Mouse (Mus musculus) adrenal gland, postnatal 4 days (tissue): ENCODE data around the gene Lrrc66. TPM values are rescaled to one million over a fixed set of nuclear protein-coding genes. Genes with fewer than 3 reads are reported as not detected.
A peak's percentile ranks its signal among the peaks of the same experiment; 100 is the strongest.

Source experiments
- DNase-seq, 2 experiments: peaks; one replicate each; pipeline ENCODE4 v3.0.0; 2021 to 2022; ENCODE audit warnings: low spot score in 2 of 2, mixed read lengths in 2 of 2
- long read RNA-seq, 2 experiments: library from polyadenylated mRNA; stranded (forward); transcript quantifications; one replicate each; pipeline ENCODE4 v2.0.0; 2021
- total RNA-seq, 2 experiments: library from RNA; stranded (reverse); gene quantifications; 2 replicates each; pipeline ENCODE4 v1.2.3; 2021

Gene Lrrc66
- under 1 TPM in 1 of 2 experiments, not detected in 1; 0.53 TPM for total RNA-seq
- long read RNA-seq, experiment 1: 0 reads
- long read RNA-seq, experiment 2: 0 reads

DNA sequence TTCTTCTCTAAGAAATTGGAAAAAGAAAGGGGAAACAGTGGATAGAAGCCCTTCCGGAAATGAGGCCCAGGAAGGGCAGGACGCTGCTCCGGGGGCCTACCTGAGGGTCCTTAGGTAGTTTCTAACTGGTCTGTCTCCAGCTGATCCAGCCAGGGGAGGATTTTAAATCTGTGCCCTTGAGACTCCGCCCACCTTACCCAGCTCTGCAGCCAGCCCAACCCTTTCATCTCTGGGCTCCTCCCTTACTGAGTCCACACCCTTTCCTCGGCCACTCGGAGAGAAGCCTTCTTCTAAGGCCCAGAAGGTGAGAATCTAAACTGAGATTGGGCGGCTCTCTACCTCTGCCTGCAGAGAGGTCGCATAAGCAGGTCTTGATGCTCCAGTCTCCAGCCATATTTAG lies at the start of gene Lrrc66:
Gene Lrrc66, minus strand, starts transcription at position 236 of the 400 bp plus-strand sequence.
- no peak for DNase-seq

DNA sequence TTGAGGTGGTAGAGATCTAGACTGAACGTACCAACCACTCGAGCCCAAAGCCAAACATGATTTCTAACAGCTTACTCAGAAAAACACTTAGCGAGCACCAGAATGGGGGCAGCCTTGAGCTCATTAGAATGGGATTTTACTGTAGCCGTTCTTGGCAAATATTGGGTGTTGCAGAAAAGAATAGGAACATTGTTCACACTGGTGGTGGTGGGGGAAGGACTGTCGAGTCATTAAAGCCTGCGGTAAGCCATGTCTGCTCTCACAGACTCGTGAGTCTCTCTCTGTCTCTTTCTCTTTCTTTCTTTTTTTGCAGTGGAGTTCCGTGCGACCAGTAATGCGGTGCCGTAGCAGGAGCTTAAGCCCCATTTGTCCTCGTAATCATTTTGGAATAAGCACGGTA lies 44.3 kb upstream of the Lrrc66 start:
- DNase-seq: no peak

DNA sequence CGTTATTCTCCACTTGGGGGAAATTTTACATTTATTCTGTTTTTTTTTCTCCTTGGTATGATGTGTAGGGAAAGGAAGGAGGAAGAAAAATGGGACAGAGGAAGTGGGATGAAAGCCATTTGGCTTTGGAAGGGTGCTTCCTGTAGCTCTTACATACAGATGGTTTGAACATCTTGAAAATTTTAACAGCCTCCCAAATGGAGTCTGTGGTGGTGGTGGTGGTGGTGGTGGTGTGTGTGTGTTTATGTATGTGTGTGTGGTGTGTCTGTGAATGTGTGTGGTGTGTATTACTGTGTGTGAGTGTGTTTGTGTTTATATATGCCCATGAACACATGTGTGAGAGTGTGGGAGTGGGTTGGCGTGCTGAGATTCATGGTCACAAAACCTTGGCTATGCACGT lies 43.3 kb upstream of the Lrrc66 start:
- no peak for DNase-seq

DNA sequence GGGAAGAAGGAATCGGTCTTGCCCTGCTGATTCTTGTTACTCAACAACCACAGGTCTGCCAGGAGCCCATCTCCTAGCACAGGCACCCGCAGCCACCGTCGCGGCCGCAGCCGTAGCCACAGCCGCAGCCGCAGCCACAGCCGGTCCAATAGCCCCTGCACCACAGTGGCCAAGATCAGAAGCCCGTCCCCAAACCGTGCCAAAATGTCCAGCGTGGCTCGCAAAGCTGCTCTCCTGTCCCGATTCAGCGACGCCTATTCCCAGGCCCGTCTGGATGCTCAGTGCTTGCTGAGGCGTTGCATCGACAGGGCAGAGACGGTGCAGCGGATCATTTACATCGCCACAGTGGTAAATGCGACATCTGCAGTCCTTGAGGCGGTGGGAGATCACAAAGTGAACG lies 37.1 kb upstream of the Lrrc66 start:
- no peak for DNase-seq

GRCm38 (mm10) chr5:73667877-73668276 lies 35.6 kb upstream of the Lrrc66 start:
- DNase-seq: no peak

GRCm38 (mm10) chr5:73666695-73667094 lies 34.4 kb upstream of the Lrrc66 start:
- DNase-seq: no peak

DNA sequence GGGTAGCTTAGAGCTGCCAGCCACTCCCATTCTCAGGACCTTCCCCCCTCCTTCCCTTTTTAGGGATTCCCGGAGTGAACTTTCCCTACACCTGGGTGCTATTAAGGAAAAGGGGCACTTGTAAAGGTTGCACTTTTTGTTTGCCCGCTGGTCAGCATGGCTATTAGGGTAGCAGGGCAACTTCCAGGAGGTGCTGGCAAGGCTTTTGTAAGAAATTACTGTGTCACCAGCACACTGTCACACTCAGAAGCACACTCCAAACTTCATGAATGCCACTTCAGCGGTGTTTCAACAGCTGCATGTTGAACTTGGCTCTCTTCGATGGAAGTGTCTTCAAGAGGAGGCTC lies 19.5 kb upstream of the Lrrc66 start:
- DNase-seq: no peak

GRCm38 (mm10) chr5:73651061-73651854 lies 18.9 kb upstream of the Lrrc66 start, which contains the start of gene Spata18:
Gene Spata18, plus strand, starts transcription at chr5:73651379.
- DNase-seq: no peak

DNA sequence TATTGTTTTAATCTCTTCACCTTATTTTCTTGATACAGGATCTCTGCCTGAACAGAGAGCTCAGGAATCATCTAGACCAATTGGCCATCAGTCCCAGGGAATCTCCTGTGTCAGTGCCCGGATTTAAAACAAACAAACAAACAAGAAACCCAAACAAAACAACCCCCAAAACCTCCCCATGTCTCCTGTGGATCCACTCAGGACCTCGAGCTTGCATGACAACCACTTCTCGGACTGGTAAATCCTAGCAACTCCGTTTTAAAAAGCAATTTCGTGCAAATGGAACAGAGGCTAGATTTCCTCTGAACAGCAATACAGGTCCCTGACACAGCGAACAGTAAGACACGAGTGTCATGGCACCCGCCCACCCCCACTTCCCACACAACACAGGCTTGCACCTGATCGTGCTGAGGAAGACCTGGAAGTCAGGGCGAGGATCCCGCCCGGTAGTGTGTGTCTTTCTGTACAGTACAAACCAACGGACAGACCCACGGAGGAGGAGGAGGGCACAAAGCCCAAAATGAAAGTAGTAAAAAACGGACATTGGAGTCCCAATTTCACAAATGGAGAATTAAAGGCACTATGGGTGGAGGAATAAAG lies 18.1 kb upstream of the Lrrc66 start:
- DNase-seq: no peak

DNA sequence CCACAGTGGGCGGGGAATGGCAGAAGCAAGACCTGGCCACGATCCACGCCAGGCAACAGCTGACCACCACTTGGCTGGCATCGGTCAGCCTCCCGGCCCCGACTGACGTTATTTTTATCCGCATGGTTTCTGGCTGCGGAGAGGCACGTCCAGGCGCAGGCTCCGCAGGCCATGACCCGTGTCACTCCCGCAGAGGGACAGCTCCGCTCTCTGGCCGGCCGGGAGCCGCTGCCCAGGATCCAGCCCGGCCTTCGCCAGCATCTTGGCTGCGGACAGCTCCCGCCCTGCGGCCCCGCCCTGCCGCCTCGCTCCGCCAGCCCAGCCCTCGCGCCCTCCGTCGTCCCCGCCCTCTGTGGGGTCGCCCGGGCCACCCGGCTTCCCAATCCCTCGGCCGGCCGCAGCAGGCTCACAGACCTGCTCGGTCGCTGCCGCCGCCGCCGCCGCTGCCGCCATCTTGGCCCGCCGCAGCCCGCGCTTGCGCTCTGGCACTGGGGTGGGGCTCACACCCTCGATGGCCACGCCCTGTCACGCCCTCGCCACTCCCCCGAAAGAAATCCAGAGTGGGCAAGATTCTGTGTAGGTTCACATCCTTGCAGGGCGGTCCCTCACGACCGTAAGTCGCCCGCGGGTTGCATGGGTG lies 15.1 kb upstream of the Lrrc66 start, which contains the start of gene Sgcb:
Gene Sgcb, minus strand, starts transcription at position 530 of the 640 bp plus-strand sequence.
- peak; percentile 67 to 77 for DNase-seq

DNA sequence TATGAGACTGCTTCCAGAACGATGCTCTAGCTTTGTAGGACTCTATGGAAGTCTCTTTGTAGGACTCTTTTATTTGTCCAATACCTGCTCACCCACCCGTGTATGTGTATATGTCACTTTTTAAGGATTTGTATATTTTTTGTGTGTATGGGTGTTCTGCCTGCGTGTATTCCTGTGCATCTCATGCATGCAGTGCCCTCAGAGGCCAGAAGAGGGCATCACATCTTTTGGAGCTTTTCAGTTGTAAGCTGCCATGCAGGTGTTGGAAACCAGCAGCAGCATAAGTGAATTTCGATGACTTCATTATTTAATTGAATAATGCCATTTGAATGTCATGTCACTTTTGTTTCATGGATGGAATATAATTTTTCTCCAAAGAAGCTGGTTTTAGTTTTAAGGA lies 9.8 kb upstream of the Lrrc66 start:
- DNase-seq: no peak

DNA sequence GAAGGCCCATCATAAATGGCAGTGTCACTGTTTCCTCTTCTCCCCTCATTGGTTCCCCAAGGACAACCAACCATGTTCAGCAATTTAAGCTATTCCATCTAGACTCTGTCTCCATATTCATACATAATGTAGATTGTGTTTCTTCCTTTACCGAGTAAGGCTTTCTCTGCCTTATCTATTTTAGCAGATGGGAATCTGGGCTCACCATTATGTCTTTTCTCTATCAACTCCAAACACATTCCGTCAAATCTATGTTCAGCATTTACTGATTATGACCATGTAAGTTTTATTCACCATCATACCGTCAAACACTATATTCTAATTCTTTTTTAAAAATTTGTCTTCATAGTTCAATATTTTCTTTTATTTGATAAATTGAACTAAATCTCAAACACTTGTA lies 8.7 kb upstream of the Lrrc66 start:
- no peak for DNase-seq

DNA sequence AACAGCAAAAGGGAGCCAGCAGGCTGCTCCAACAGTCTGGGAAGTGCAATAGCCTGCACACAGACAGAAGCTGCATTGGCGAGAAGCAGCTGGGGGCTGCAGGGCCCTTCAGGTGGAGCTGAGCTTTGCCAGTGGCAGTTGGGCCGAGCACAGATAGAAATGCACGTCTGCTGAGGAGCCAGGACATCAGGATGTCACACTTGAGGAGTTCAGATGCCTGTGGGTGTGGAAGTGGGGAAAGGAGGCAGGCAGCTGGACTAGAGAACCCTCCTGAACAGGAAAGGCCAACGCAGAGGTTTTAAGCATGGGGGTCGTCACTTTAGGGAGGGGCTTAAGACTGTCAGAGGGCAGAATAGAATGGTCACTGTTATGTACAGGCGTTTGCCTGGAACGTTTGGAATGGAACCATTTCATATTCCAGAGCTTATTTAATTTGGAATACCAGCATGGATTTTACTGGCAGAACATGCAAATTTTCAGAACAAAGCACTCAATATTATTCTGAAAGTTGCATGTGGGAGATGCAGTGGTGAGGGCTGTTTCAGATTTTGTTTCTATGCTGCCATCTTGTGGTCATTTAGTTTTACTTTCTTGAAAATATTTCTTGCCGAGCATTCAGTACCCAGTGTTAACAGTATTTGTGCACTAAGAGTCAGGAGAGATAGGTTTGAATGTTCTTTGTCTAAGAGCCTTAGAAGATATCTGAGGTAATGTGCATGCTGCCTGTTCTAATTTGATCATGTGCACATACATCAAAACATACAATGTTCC lies 5.2 kb upstream of the Lrrc66 start:
- no peak for DNase-seq

- peak; percentile 29 to 50 for DNase-seq
Observed at GRCm38 (mm10) chr5:73633141-73633540, 815 bp upstream of the Lrrc66 start.

DNA sequence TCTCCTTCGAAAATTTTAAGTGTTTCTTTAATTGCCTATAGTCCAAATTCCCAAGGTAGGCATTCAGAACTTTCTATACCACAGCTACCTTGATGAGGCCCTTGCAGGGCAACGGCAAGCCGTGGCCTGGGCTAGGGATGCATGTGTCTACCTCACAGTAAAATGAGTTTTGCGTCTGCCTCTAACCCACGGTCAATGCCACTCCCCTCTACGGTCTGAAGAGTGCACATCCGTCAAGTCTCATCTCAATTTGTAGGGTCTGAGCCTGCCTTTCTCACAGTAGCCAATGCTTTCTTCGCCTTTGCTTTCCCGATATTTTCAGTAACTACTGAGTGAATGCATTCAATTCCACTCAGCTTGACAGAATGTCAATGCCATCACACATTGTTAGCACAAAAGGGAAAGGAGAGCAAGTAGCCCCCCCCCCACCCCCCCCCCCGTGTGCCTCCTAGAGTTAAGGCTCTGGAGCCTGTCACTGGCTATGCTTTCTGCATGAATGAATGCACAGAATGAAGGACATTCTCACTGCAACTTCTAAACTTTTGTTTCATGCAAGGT lies 1.2 kb downstream of the Lrrc66 start:
- DNase-seq: no peak

DNA sequence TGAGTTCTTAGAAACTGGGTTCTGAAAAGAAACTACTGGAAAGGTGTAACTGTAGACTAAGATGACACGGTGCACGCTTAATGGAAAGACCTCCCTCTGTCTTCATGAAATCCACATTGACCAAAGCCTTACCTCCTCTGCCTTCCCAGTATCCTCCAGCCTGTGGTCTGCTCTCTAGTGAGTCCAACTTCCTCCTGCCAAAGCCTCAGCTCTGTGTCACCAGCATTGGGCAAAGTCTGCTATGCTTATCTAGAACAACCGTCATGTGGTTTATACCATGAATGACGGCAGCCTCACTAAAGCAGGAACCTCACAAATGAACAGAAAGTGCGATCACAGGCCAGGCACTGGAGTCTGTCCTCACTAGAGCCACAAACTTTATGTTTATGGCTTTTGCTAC lies 2.2 kb downstream of the Lrrc66 start:
- DNase-seq: no peak

- DNase-seq: no peak
Observed at GRCm38 (mm10) chr5:73627991-73628390, 4.3 kb downstream of the Lrrc66 start.

DNA sequence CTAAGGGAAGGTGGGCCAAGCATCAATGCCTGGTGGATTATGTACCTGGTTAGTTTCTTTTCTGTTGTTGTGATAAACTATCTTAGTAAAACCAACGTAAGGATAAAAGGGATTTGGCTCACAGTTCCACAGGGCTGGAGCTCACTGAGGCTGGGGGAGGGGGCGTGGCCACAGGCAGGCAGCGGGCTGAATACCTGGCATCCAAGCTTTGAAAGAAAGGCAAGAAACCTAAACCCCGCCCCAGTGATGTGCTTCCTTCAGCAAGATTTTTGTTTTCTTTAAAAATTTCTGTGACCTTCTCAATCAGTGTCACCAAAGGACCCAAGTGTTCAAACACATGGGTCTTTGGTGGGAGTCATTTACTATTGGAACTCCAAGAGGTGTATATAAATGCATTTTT lies 4.8 kb downstream of the Lrrc66 start:
- DNase-seq: no peak

GRCm38 (mm10) chr5:73626842-73627241 lies 5.5 kb downstream of the Lrrc66 start:
- DNase-seq: no peak

- DNase-seq: no peak
Observed at GRCm38 (mm10) chr5:73625505-73625904, 6.8 kb downstream of the Lrrc66 start.

DNA sequence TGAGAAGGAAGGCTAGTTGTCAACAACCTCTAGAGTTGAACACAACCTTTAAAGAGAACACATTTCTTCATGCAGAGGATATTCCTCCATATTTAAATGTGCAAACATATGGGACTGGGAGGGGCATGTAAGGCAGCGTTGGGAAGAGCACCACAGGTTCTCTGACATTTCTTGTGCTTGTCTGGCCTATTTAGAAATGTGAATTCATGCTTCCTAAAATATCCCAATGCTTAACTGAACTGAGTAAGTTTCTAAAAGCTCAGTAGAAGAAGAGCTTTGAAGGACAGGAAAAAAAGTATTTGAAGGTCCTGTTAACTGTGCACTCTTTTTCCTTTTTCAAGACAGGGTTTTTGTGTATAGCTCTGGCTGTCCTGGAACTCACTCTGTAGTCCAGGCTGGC lies 13.4 kb downstream of the Lrrc66 start:
- no peak for DNase-seq
